Mouse (Mus musculus) mouse embryonic stem cell (cell line): ENCODE data around the gene Tuba3b.

ENCODE experiments used
- in situ Hi-C, 2 experiments: fragments of 300-500 bp; cut with MboI; formaldehyde crosslinking; loops; 1 replicate in 1 of 2; 3 replicates in 1 of 2; pipeline ENCODE4 v1.14.3; 2019 to 2020; ENCODE audit warnings: low sequenced_read_pairs in 2 of 2, low pct_unique_long_range_greater_than_20kb in 1 of 2, mixed read lengths in 1 of 2; ENCODE audit not compliant: unreplicated experiment in 1 of 2

Tuba3b gene

GRCm38 (mm10) chr6:145654062-145654836 lies 38.7 kb downstream of the Tuba3b start:
- in situ Hi-C loops = loop anchor here in 1 of 2 experiments (10.0 to 25.0 kb wide), 2 partner anchors 141 to 633 kb away; no protein-coding TSS in a partner anchor

- in situ Hi-C loops = loop anchor here in 1 of 2 experiments (10.0 to 25.0 kb wide), 2 partner anchors 139 to 632 kb away; no protein-coding TSS in a partner anchor
Observed at GRCm38 (mm10) chr6:145655678-145656077, 40.1 kb downstream of the Tuba3b start.

- in situ Hi-C loops = loop anchor here in 1 of 2 experiments (10.0 to 25.0 kb wide), 2 partner anchors 138 to 630 kb away; no protein-coding TSS in a partner anchor
Observed at GRCm38 (mm10) chr6:145656740-145657591, 41.4 kb downstream of the Tuba3b start.

DNA sequence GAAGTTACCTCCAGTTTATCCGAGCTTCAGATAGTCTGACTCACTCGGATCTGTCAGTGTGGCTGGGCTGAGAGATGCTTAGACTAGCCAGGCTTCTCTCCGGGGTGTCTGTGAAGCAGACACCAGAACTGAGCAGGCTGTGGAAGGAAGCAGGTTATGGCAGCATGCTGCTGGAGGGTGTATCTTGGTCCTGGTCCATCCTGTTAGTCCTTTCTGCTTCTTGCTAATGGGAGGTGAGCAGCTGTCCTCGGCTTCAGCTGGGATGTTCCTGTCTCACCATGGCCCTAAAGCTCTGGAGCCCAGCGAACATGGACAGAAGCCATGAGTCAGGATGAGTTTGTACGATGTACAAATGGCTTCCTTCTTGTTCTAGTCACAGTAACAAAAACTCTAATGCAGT lies 43.6 kb downstream of the Tuba3b start:
- in situ Hi-C loops = loop anchor here in 1 of 2 experiments (10.0 to 25.0 kb wide), 2 partner anchors 136 to 628 kb away; no protein-coding TSS in a partner anchor

DNA sequence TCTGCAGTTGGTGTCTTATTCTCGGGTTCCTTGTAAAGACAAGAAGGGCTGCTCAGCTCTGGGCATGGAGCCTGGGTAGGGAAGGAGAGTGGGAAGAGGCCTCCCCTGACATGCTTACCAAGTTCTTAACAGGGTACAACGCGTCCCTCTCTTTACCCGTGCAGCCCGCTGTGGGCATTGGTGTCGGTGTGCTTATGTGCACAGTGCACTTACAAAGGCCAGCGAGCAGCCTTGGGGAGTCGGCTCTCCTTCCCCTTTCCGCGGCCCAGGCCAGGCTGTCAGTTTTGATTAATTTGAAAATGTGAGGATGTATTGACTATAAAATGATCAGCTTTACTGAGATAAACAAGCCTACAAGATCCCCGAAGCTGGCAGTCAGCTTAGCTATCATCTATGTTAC lies 45.4 kb downstream of the Tuba3b start:
- in situ Hi-C loops = loop anchor here in 1 of 2 experiments (25.0 kb wide), 1 partner anchor 626 kb away; no protein-coding TSS in a partner anchor

DNA sequence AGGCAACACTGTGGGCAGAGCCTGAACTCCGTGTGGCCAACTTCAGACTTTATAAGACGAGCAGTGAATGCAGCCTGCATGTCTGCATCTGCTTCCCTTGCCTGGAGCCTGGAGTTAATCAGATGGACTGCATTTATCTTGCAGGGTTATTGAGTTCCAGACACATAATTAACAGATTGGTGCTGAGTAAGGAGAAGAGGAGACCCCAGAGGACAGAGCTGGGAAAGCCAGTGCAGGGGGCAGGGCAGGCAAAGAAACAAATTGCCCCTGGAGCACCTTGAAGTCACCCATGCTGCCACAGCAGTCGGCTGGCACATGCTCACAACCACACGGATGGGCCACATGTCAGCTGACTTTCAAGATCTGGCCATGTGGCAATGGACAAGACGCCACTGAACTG lies 48.7 kb downstream of the Tuba3b start:
- in situ Hi-C loops = loop anchor here in 1 of 2 experiments (25.0 kb wide), 1 partner anchor 623 kb away; no protein-coding TSS in a partner anchor

- in situ Hi-C loops = loop anchor here in 1 of 2 experiments (25.0 kb wide), 1 partner anchor 622 kb away; no protein-coding TSS in a partner anchor
Observed at GRCm38 (mm10) chr6:145665751-145666150, 50.2 kb downstream of the Tuba3b start.

DNA sequence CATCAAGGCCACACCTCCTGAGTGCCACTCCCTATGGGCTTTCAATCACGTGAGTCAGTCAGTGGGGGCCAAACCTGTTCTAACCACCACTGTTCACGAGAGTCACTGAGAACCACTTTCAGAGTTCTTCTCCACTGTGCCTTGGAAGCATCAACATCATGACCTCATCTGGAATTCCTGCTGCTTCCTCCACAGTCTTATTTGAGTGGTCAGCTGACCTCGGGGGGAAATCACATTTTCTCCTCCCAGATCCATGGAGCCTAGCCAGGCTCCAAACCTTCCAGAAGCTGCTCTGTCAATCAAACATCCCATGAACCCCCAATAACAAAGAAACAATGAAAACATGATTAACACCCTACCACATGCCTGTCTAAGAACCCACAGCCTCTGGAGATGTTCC lies 52.1 kb downstream of the Tuba3b start:
- in situ Hi-C loops = loop anchor here in 1 of 2 experiments (25.0 kb wide), 1 partner anchor 620 kb away; no protein-coding TSS in a partner anchor

- in situ Hi-C loops = loop anchor here in 1 of 2 experiments (25.0 kb wide), 1 partner anchor 618 kb away; no protein-coding TSS in a partner anchor
Observed at GRCm38 (mm10) chr6:145669596-145670071, 54.1 kb downstream of the Tuba3b start.
